Mouse (Mus musculus) bone marrow, adult 2 months (tissue): ENCODE data around the gene Slc15a5.

Experiments
- CTCF ChIP-seq: fragments of 200-500 bp; IDR thresholded peaks from 2 replicates; pipeline ENCODE4 v1.5.1; 2011; ENCODE audit warnings: low read length, control low read depth; ENCODE audit not compliant: control insufficient read depth, insufficient read depth
- POLR2A ChIP-seq: fragments of 200-500 bp; IDR thresholded peaks from 2 replicates; pipeline ENCODE4 v1.6.1; 2011; ENCODE audit warnings: low read depth, mild to moderate bottlenecking, control low read depth, low read length, borderline replicate concordance; ENCODE audit not compliant: control insufficient read depth

DNA sequence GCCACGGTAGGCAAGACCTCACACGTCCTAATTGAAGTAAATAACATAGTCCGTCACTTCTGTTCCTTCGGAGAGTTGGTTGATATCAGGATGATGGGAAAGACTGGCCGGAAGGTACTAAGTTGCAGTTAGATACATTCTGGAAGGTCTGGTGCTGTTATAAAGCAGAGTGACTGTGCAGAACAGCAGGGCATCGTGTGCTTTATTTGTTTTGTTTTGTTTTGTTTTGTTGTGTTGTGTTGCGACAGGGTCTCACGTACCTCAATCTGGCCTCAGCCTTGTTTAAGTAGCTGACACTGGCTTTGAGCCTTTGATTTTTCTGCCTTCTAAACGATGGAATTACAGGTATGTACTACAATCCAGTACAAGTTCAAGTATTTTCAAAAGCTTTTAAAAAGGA lies 26.0 kb downstream of the Slc15a5 start:
- TF ChIP-seq CTCF (no peak), POLR2A (no peak)
